Mouse (Mus musculus) embryonic facial prominence, embryonic 15.5 days (tissue): ENCODE results near the gene Sema4a. TPM values are rescaled to one million over a fixed set of nuclear protein-coding genes. Genes with fewer than 3 reads are reported as not detected.

Source experiments
- ATAC-seq: fragments of 200-750 bp; cut with Nextera tagmentation; 2 replicates; pipeline ENCODE4 v1.8.0; 2017; ENCODE audit warnings: low read depth, moderate TSS enrichment; ENCODE audit not compliant: insufficient number of reproducible peaks, low FRiP score, low TSS enrichment
- H3K27ac ChIP-seq: fragments of 300-500 bp; sonication (generic); replicated peaks from 2 replicates; pipeline ENCODE4 v1.5.1; 2015; ENCODE audit warnings: mild to moderate bottlenecking, inconsistent platforms
- H3K27me3 ChIP-seq: fragments of 300-500 bp; sonication (generic); 2 replicates; pipeline ENCODE4 v1.6.1; 2015; ENCODE audit warnings: inconsistent platforms
- H3K36me3 ChIP-seq: fragments of 300-500 bp; sonication (generic); 2 replicates; pipeline ENCODE4 v1.6.1; 2015; ENCODE audit warnings: mild to moderate bottlenecking, inconsistent platforms
- H3K4me1 ChIP-seq: fragments of 300-500 bp; sonication (generic); 2 replicates; pipeline ENCODE4 v1.6.1; 2015; ENCODE audit warnings: inconsistent platforms
- H3K4me2 ChIP-seq: fragments of 300-500 bp; sonication (generic); replicated peaks from 2 replicates; pipeline ENCODE4 v1.6.1; 2015; ENCODE audit warnings: mild to moderate bottlenecking, inconsistent platforms
- H3K4me3 ChIP-seq: fragments of 300-500 bp; sonication (generic); replicated peaks from 2 replicates; pipeline ENCODE4 v1.5.1; 2015; ENCODE audit warnings: mild to moderate bottlenecking, inconsistent platforms
- H3K9ac ChIP-seq: fragments of 300-500 bp; sonication (generic); 2 replicates; pipeline ENCODE4 v1.6.1; 2015; ENCODE audit warnings: inconsistent platforms
- H3K9me3 ChIP-seq: fragments of 300-500 bp; sonication (generic); replicated peaks from 2 replicates; pipeline ENCODE4 v1.6.1; 2016; ENCODE audit warnings: inconsistent platforms
- WGBS: fragments of 180-500 bp; shearing (Covaris S2); methylation state at CpG from one replicate; pipeline ENCODE4 v1.1.7; 2015; 5-methylcytosine and 5-hydroxymethylcytosine counted together
- polyA plus RNA-seq: library from polyadenylated mRNA; unstranded; fragments of >200 nt; fragmentation: Nextera tagmentation; extraction: Ambion mirVana; gene quantifications from 2 replicates; pipeline ENCODE4 v1.2.1, GENCODE M21; 2015

Sema4a gene
- polyA plus RNA-seq, 1 experiment from 2014 or later, result 21.9 TPM

DNA sequence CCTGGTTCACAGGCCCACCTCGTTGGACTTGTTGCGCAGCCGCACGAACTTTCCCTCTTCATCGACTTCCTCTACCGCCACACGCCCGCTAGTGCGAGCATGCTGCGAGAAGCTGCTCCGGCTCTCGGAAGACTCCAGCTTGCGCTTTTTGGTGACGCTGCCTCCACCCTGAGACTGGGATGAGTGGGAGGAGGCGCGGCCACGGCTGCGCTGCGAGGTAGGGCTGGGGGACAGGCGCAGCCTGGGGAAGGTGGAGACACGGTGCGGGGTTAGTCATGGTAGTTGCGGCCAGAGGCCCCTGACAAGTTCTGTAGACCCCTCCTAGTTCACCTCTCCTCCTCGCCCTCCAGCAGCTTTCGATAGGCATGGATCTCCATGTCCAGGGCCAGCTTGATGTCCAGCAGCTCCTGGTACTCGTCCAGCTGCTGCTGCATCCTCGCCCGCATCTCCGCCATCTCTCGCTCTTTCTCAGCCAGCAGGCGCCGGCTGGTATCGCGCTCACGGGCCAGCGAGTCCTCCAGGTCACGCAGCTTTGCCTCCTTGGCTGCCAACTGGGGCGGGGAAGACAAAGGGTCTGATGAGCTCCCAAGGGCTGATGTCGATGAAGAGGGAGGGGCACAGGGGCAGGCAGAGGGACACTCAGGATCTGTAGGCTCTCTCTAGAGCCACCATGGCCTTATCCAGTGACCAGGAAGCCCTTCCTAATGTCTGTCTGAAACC is 23.8 kb upstream of the Sema4a start:
- 38% methylated on average over 39 of the region's 39 CpGs for WGBS
- Histone ChIP-seq H3K4me3 (no peak overlapping the region), H3K36me3 (peaks cover 83% of the 10 kb centered on the region), H3K9me3 (no peaks in the 10 kb centered on the region), H3K27ac (0 out of 2 replicates have a peak overlapping the region, but pooled peaks have one; percentile 48), H3K4me1 (peaks cover 53% of the 10 kb centered on the region), H3K27me3 (no peaks in the 10 kb centered on the region), H3K4me2 (no peak overlapping the region), H3K9ac (no peak overlapping the region)
- no peak for ATAC-seq

DNA sequence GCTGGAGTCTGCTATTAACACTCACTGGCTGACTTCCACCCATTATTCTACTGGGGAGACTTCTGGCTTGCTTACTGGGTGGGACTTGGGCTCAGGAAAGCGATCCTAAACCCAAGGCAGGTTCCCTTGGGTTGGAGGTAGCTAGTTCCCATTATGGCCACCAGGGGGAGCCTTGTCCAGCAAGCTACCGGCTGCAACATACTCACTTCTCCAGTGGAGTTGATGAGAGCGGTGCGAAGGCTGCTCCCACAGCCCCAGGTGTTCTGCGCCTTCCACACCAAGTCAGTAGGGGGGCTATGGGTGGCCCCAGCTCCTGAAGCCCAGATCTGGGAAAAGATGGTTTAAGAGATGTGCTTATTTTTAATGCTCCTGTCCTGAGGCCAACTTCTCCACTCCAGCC is 22.6 kb upstream of the Sema4a start:
- peak; percentile 30; the same call in 1 of the 2 replicates for ATAC-seq

DNA sequence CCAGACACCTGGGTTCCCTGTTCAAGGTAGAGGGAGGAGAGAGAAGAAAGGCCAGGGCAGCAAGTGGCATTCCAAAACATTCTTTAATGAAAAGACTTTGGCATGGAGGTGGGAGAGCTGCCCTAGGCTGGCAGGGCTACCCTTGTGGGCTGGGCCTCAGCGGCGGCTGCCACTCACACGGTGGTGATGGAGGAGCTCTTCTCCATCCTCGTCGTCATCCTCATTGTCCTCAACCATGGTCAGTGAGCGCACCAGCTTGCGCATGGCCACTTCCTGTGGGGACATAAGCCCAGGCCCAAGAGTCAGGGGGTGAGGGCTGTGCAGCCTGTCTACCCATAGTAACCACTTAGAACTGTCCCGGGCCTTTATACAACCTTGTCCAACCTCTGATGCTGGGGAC is 22.2 kb upstream of the Sema4a start:
- Histone ChIP-seq H3K4me1 (peaks cover 37% of the 10 kb centered on the region), H3K4me3 (no peak overlapping the region), H3K27ac (no peak overlapping the region), H3K27me3 (no peaks in the 10 kb centered on the region), H3K4me2 (no peak overlapping the region), H3K9me3 (no peaks in the 10 kb centered on the region), H3K36me3 (peaks cover 82% of the 10 kb centered on the region), H3K9ac (no peak overlapping the region)
- no peak for ATAC-seq
- WGBS, result 76% methylated on average over 8 of the region's 8 CpGs

More for the DNA sequence above, 22.6 kb upstream of the Sema4a start:
- Histone ChIP-seq H3K4me2 (no peak overlapping the region), H3K4me1 (peaks cover 42% of the 10 kb centered on the region), H3K4me3 (no peak overlapping the region), H3K9me3 (no peaks in the 10 kb centered on the region), H3K36me3 (peaks cover 83% of the 10 kb centered on the region), H3K9ac (no peak overlapping the region), H3K27me3 (no peaks in the 10 kb centered on the region), H3K27ac (no peak overlapping the region)
- WGBS, result 11% methylated on average over 5 of the region's 5 CpGs

DNA sequence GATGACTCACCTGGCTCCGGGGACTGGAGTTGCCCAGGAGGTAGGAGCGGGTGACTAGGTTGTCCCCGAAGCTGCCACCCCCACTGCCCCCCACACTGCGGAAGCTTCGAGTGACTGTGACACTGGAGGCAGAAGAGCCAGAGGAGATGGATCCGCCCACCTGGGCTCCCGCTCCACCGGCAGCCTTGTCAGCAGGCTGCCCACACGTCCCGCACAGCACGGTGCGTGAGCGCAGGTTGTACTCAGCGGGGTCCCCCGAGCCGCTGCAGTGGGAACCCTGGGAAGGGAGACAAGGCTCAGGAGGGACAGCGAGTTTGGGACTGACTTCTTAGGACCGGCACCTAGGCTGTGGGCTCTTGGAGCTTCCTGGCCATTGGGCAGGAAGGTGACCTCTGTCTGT is 21.4 kb upstream of the Sema4a start:
- 43% methylated on average over 18 of the region's 18 CpGs for WGBS
- Histone ChIP-seq H3K9ac (no peak overlapping the region), H3K27me3 (no peaks in the 10 kb centered on the region)

DNA sequence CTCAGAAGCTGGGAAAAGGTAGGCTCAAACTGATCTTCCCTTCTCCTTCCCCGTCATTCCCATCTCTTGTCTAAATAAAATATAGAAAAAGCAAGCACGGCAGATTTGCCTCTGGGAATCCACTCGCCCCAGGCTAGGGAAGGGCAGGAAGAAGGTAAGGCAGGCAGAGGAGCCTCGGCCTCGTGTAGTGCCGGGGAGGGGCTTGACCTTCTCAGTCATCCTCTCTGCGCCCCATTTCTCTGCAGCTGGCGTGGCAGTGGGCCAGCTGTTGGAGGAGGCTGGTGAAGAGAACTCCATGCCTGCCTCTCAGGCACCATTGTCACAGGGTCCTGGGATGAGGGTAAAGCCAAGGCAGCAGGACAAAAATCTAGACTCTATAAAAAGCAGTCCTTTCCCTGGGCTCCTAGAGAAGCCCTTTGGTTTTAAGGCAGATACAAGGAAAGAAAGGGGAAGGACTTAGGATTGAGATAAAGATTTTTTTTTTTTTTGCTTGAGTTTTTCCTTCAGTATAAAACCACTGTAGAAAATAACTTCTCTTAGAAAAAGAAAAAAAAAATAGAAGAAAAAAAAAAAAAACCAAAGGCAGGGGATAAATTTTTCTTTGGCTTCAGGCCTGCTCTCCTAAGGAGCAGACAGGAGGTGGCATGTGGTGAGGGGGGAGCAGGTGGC is 20.5 kb upstream of the Sema4a start:
- Histone ChIP-seq H3K4me2 (no peak overlapping the region), H3K27me3 (no peaks in the 10 kb centered on the region), H3K9me3 (no peaks in the 10 kb centered on the region), H3K4me3 (no peak overlapping the region), H3K9ac (no peak overlapping the region), H3K27ac (no peak overlapping the region), H3K36me3 (peaks cover 66% of the 10 kb centered on the region), H3K4me1 (peaks cover 28% of the 10 kb centered on the region)
- 39% methylated on average over 8 of the region's 8 CpGs for WGBS
- no peak for ATAC-seq

More for the DNA sequence above, 21.4 kb upstream of the Sema4a start:
- H3K4me3 ChIP-seq, result no peak overlapping the region
- no peaks in the 10 kb centered on the region for H3K9me3 ChIP-seq
- H3K4me2 ChIP-seq, result no peak overlapping the region
- H3K36me3 ChIP-seq, result peaks cover 74% of the 10 kb centered on the region
- ATAC-seq, result no peak
- no peak overlapping the region for H3K27ac ChIP-seq
- H3K4me1 ChIP-seq, result peaks cover 36% of the 10 kb centered on the region

DNA sequence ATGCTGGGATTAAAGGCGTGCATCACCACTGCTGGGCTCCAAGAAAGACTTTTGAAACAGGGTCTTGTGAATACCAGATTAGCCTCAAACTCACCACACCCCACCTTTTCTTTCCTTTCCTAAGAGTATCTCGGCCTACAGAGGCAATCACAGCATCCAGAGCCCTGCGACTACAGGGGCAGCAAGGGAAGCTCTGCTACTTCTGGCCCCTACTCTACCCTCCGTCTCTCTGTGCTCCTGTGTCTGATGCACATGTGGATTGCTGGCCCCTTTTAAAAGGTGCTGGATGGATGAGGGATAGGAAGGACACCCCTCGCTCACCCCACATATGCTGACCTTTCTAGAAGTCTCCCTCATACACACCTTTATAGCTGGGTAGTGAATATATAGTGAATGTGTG is 19.7 kb upstream of the Sema4a start:
- Histone ChIP-seq H3K4me2 (no peak overlapping the region), H3K27me3 (no peaks in the 10 kb centered on the region), H3K9ac (no peak overlapping the region), H3K27ac (0 out of 2 replicates have a peak overlapping the region, but pooled peaks have one; percentile 4), H3K9me3 (no peaks in the 10 kb centered on the region), H3K36me3 (peaks cover 58% of the 10 kb centered on the region), H3K4me1 (peaks cover 23% of the 10 kb centered on the region), H3K4me3 (no peak overlapping the region)
- 93% methylated on average over 5 of the region's 5 CpGs for WGBS
- no peak for ATAC-seq

DNA sequence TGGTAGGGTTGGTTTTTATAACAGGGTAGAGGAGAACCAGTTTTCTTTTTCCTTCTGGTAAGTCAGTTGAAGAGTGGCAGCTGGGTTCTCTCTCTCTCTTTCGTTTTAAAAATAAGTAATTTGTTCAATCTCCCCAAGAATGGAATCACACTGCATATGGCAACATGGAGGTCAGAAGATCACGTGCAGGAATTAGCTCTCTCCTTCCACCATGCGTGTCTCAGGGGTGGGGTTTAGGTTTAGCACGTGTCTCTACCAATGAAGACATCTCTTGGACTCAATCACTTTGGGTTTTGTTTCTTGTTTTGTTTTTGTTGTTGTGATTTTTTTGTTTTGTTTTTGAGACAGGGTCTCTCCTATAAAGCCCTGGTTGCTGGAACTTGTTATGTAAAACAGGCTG is 18.8 kb upstream of the Sema4a start:
- H3K4me2 ChIP-seq, result no peak overlapping the region
- H3K27me3 ChIP-seq, result no peaks in the 10 kb centered on the region
- H3K27ac ChIP-seq, result no peak overlapping the region
- peaks cover 49% of the 10 kb centered on the region for H3K36me3 ChIP-seq
- H3K4me1 ChIP-seq, result peaks cover 21% of the 10 kb centered on the region
- no peak for ATAC-seq
- 79% methylated on average over 4 of the region's 4 CpGs for WGBS
- H3K4me3 ChIP-seq, result no peak overlapping the region
- no peaks in the 10 kb centered on the region for H3K9me3 ChIP-seq
- no peak overlapping the region for H3K9ac ChIP-seq

DNA sequence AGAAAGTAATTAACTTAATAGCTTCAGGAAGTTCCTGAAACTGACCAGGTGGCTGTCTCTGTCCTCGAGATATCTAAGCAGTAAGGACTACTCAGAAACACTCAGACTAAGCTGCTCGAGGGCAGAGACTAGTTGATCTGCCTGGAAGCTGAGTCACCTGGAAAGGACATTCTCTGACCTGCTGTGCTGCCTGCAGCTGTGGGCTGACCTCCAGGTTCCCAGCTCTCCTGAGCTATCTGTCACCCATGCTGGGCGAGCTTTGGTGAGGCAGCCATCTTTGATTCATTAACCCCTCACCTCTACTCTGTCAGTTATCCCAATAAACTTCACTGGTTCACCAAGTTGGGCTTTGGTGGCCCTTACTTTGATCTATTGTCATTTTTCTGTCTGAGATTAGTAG is 18.2 kb upstream of the Sema4a start:
- H3K9ac ChIP-seq, result no peak overlapping the region
- peaks cover 43% of the 10 kb centered on the region for H3K36me3 ChIP-seq
- peaks cover 16% of the 10 kb centered on the region for H3K4me1 ChIP-seq
- H3K9me3 ChIP-seq, result no peaks in the 10 kb centered on the region
- WGBS, result 50% methylated on average over 3 of the region's 3 CpGs
- no peak overlapping the region for H3K4me3 ChIP-seq
- H3K4me2 ChIP-seq, result no peak overlapping the region
- H3K27me3 ChIP-seq, result no peaks in the 10 kb centered on the region
- no peak for ATAC-seq
- H3K27ac ChIP-seq, result no peak overlapping the region

DNA sequence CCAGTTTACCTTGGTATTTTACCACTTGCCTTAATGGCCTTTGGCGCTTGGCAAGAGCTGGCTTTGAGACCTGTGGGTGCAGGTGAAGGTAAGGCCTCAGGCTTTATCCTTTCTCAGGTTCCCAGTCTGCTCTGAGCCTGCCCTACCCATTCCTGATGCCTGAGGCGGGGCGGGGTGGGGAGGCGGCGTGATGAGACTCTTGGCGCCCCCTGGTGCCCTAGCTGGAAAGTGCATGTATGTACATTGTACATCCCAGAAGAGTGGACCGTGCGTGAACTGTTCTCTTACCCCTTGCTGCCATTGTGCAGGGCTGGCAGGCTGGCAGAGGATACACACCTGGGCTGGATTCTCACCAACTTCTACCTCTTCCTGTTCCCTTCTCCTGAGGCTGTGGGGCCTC is 16.8 kb upstream of the Sema4a start:
- Histone ChIP-seq H3K9ac (no peak overlapping the region), H3K4me1 (peaks cover 25% of the 10 kb centered on the region), H3K4me2 (no peak overlapping the region), H3K36me3 (peaks cover 30% of the 10 kb centered on the region), H3K27me3 (no peaks in the 10 kb centered on the region), H3K27ac (no peak overlapping the region), H3K9me3 (no peaks in the 10 kb centered on the region), H3K4me3 (no peak overlapping the region)
- peak; percentile 37 for ATAC-seq
- WGBS, result 2% methylated on average over 8 of the region's 8 CpGs

DNA sequence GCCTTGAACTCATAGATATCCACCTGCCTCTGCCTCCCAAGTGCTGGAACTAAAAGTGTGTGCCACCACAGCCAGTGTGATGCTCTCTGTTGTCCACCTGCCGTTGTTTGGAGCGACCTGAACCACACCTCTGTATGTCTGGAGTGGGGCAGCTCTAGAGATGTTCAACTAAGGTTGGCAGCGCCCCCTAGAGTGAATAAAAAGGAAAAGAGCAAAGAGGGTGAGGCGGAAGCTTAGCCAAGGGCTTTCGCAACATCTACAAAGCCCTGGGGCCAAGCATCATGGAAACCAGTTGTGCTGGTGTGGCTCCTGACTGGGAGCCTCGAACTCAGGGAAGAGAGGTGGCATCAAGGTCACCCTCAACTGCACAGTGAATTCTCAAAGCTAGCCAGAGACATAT is 15.4 kb upstream of the Sema4a start:
- Histone ChIP-seq H3K4me3 (no peak overlapping the region), H3K9me3 (no peaks in the 10 kb centered on the region), H3K27me3 (no peaks in the 10 kb centered on the region), H3K4me1 (peaks cover 17% of the 10 kb centered on the region), H3K27ac (no peak overlapping the region), H3K36me3 (peaks cover 17% of the 10 kb centered on the region), H3K9ac (no peak overlapping the region), H3K4me2 (no peak overlapping the region)
- no peak for ATAC-seq
- WGBS, result 61% methylated on average over 6 of the region's 6 CpGs

DNA sequence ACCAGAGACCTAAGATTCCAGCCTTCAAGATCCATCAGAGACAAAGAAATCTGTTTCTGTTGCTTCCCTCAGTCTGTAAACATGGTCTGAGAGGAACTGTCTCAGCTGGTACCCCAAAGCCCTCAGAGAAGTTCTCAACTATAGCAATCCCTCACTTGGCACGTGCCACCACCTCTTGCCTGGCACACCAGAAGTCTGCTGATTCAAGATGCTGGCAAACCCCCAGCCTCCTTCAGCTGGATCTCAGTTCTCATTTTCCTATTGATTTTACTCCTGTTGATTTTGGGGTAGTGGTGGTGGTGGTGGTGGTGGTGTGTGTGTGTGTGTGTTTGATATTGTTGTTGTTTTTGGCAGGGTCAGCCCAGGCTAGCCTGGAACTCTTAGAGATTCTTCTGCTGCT is 12.6 kb upstream of the Sema4a start:
- H3K9me3 ChIP-seq, result no peaks in the 10 kb centered on the region
- WGBS, result 36% methylated on average over 1 of the region's 1 CpGs
- H3K9ac ChIP-seq, result no peak overlapping the region
- H3K4me2 ChIP-seq, result no peak overlapping the region
- peak overlapping the region; percentile 76 for H3K27ac ChIP-seq
- no peak overlapping the region for H3K4me3 ChIP-seq
- no peak for ATAC-seq
- H3K36me3 ChIP-seq, result no peaks in the 10 kb centered on the region
- H3K27me3 ChIP-seq, result no peaks in the 10 kb centered on the region
- H3K4me1 ChIP-seq, result peaks cover 23% of the 10 kb centered on the region
